Mouse (Mus musculus): ENCODE results near the gene 1700011L22Rik. TPM values are rescaled to one million over a fixed set of nuclear protein-coding genes. Genes with fewer than 3 reads are reported as not detected.

The 1700011L22Rik gene
- not detected in 2 replicates for polyA plus RNA-seq (2015; fragmentation: Nextera tagmentation; extraction: Ambion mirVana)

DNA sequence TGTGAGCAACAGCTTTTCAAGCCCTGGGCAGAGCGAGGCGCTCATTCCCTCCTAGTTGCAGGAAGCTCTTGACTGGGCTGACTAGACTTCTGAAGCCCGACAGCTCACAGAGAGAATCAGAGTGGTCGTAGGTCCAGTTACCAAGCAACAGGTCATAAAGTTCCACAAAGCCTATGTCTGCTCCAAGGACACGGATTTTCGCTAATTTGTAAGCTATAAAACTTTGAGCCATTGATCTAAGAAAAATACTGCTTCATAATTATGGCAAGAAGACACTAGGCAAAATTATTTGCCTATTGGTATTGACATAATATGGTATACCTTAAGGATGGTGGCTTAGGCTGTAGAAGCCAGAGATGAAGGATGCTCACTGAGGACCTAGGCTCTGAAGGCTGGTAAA is at the start of gene 1700011L22Rik:
1700011L22Rik (minus strand) TSS at position 101 of the 400 bp plus-strand sequence.
- DNase-seq (no peak), ATAC-seq (ENCODE audit: low read depth) (no peak)
- Histone ChIP-seq H3K4me1 (replicated peaks) (no peaks in the 10 kb centered on the region), H3K27ac (no peak within 1 kb of the TSS), H3K27me3 (no peaks in the 10 kb centered on the region), H3K4me2 (no peak within 1 kb of the TSS), H3K9me3 (replicated peaks) (no peaks in the 10 kb centered on the region), H3K9ac (no peak within 1 kb of the TSS), H3K36me3 (no peaks in the 10 kb centered on the region), H3K4me3 (replicated peaks) (no peak within 1 kb of the TSS)
- 73% methylated on average over 6 of the region's 6 CpGs for WGBS (ENCODE audit: insufficient replicate concordance)

DNA sequence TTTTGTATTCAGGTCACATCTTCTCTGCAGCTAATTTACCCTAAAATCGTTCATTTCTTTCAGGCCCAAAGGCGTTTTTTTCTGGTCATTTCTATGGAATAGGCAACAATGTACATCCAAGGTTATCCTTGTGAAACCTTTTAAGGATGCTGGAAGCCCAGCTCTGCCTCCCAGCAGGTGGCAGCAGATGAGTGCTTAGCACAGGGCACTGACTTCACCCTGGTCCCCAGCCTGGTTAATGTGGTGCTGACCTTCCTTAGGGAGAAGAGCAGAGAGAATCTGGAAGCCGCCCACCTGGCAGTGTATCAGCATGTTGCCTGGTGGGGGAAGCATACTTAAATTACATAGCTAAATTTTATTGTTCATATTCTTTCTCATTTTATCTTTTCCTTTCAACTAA is 49.4 kb upstream of the 1700011L22Rik start:
- H3K4me1 ChIP-seq (replicated peaks), result peaks cover 23% of the 10 kb centered on the region
- H3K9me3 ChIP-seq (replicated peaks), result no peaks in the 10 kb centered on the region
- no peak overlapping the region for H3K4me2 ChIP-seq
- 0 out of 2 replicates have a peak overlapping the region, but pooled peaks have one; percentile 4 for H3K9ac ChIP-seq
- no peak for ATAC-seq (ENCODE audit: low read depth)
- DNase-seq, result peak; percentile 27
- H3K4me3 ChIP-seq (replicated peaks), result no peak overlapping the region
- no peaks in the 10 kb centered on the region for H3K27me3 ChIP-seq
- no peak overlapping the region for H3K27ac ChIP-seq
- H3K36me3 ChIP-seq, result no peaks in the 10 kb centered on the region
- 43% methylated on average over 3 of the region's 3 CpGs for WGBS (ENCODE audit: insufficient replicate concordance)

DNA sequence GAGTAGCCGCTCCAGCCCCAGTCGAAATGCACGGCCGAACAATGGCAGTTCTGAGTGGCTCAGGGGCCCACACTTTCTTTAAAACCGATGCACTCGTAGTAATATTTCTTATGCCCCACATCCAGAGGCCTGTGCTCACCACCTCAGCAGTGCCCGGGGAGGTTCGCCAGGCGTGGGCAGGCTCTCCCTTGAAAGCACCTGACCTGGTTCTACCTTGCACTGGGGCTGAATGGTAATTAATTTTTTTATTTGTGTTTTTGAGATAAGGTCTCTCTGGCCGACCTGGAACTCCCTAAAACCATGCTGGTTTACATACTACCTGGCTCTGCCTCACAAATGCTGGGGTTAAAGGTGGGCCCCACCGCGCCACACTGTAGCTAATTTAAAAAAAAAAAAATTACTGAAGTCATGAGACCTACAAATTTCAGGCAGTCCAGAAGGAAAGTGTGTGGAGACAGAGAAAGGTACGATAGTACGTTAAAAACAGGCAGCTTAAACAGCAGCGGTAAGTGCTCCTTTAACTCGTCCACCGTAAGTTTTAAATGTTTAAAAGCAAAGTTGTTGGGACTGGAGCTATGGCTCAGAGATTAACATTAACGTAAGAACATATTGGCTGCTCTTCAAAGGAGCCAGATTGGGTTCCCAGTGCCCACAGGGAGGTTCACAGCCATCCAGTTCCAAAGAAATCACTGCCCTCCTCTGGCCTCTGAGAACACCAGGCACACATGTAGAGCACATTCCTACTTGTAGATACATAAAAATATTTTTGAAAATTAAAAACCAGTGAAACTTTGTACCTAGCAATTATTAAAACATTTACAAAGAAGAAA is 47.1 kb upstream of the 1700011L22Rik start:
- WGBS (ENCODE audit: insufficient replicate concordance), result 13% methylated on average over 18 of the region's 18 CpGs
- Histone ChIP-seq H3K36me3 (no peaks in the 10 kb centered on the region), H3K4me1 (replicated peaks) (peaks cover 26% of the 10 kb centered on the region), H3K27me3 (no peaks in the 10 kb centered on the region), H3K4me3 (replicated peaks) (peak overlapping the region; percentile 68), H3K9ac (peak overlapping the region; percentile 79), H3K9me3 (replicated peaks) (no peaks in the 10 kb centered on the region), H3K4me2 (peak overlapping the region; percentile 92), H3K27ac (peak overlapping the region; percentile 84)
- no peak for DNase-seq
- ATAC-seq (ENCODE audit: low read depth), result no peak

DNA sequence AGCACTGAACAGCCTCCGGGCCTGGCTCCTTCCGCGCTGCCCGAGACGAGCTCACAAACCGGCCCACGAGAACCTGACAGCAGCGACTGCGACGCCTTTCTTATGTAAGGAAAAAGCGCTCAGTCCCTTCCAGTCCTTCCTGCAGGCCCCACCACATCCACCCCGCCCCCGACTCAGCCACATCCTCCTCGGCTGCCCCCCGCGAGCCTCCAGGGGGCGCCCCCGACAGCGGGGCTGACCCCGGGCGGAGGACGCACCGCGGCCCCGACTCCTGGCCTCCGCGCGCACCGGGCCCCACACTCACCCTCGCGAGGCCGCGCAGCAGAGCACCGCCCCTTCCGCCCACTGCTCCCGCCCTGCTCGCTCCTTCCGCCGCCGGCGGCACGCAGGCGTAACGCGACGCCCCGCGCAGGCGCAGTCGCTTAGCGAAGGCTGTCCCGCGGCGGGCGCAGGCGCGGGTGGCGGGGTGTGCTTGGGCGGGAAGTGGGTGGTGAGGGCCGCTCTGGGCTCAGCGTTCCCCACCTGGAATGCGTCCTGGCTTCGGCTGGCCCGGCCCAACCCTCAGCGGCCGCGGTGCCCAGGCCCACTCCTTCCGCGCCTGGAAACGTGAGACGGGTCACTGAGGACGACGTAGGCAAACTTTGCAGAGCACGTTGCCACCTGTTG is 46.4 kb upstream of the 1700011L22Rik start, which contains the start of gene Mmaa:
Mmaa (minus strand) TSS at position 328 of the 666 bp plus-strand sequence.
- H3K4me1 ChIP-seq (replicated peaks), result peaks cover 26% of the 10 kb centered on the region
- peak within 1 kb of the TSS; percentile 68 for H3K4me3 ChIP-seq (replicated peaks)
- no peaks in the 10 kb centered on the region for H3K9me3 ChIP-seq (replicated peaks)
- DNase-seq (peak; percentile 94), ATAC-seq (ENCODE audit: low read depth) (peak; percentile 99)
- H3K4me2 ChIP-seq, result peak within 1 kb of the TSS; percentile 92
- no peaks in the 10 kb centered on the region for H3K36me3 ChIP-seq
- WGBS (ENCODE audit: insufficient replicate concordance), result under 1% methylated on average over 68 of the region's 74 CpGs
- peak within 1 kb of the TSS; percentile 79 for H3K9ac ChIP-seq
- H3K27me3 ChIP-seq, result no peaks in the 10 kb centered on the region
- H3K27ac ChIP-seq, result peak within 1 kb of the TSS; percentile 84

DNA sequence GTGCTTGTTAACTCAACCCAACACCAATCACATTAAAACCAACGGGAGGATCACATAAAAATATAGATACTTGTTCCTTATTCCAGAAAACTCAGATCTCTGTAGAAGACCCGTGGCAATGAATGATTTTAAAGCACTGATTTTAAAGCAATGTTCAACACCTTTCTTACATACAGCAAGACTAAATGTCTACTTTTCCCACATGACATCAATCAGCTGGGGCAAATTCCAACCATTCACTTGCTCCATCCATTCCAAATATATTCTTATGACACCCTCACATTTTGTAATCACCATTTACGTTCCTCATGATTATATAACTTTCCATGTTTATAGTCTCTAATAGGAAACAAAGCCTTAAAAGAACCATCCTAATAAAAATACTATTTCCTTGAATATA is 45.5 kb upstream of the 1700011L22Rik start:
- no peak overlapping the region for H3K27ac ChIP-seq
- H3K9ac ChIP-seq, result peak overlapping the region; percentile 79
- DNase-seq, result no peak
- H3K36me3 ChIP-seq, result no peaks in the 10 kb centered on the region
- no peaks in the 10 kb centered on the region for H3K27me3 ChIP-seq
- peak overlapping the region; percentile 92 for H3K4me2 ChIP-seq
- no peak for ATAC-seq (ENCODE audit: low read depth)
- 53% methylated on average over 3 of the region's 3 CpGs for WGBS (ENCODE audit: insufficient replicate concordance)
- peaks cover 26% of the 10 kb centered on the region for H3K4me1 ChIP-seq (replicated peaks)
- no peaks in the 10 kb centered on the region for H3K9me3 ChIP-seq (replicated peaks)
- H3K4me3 ChIP-seq (replicated peaks), result peak overlapping the region; percentile 68

DNA sequence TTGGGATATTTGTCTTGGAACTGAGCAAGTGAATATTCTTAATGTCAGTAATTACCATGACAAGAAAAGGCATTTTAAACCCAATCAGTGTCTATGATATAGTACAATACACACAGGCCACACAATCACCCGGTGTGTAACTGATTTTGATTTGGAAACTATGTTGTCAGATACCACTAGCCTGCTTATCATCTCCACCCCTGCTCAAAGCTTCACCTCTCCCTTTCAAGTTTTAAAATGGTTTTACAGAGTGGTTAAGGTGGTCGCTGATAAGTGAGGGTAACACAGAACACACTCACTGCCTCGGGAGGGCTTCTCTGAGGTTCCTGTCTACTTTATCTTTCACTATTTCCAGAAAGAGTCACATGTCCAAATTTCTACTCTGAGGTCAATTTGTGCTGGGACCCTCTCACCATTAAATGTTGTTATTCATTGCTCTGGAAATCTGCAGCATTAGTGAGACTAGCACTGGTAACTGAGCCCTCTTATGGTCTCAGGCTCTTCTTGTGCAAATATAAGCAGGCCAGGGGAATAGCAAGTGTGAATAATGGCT is 44.4 kb upstream of the 1700011L22Rik start:
- H3K27me3 ChIP-seq, result no peaks in the 10 kb centered on the region
- H3K9ac ChIP-seq, result no peak overlapping the region
- peak overlapping the region; percentile 92; the same call in 1 of the 2 replicates for H3K4me2 ChIP-seq
- H3K4me1 ChIP-seq (replicated peaks), result peaks cover 26% of the 10 kb centered on the region
- no peaks in the 10 kb centered on the region for H3K9me3 ChIP-seq (replicated peaks)
- 18% methylated on average over 3 of the region's 3 CpGs for WGBS (ENCODE audit: insufficient replicate concordance)
- no peaks in the 10 kb centered on the region for H3K36me3 ChIP-seq
- H3K4me3 ChIP-seq (replicated peaks), result no peak overlapping the region
- ATAC-seq (ENCODE audit: low read depth) (no peak), DNase-seq (no peak)
- no peak overlapping the region for H3K27ac ChIP-seq

DNA sequence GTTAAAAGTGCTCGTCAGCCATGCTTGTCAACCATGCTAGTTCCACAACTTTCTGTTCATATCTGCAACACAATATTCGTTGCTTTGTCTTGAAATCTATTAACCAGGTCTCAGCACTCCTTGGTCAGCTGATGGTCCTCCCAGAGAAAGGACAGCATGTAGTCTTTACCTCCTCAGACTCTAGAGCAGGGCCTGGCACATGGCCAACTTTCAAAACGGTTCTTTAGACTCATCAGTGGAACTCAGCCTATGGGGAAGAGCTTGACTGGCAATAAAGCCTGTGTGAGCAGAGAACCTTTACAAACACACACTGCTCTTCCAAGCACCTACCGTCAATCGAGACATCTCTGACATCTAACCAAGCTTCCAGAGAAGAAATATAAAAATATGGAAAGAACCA is 41.2 kb upstream of the 1700011L22Rik start:
- Histone ChIP-seq H3K4me2 (no peak overlapping the region), H3K4me1 (replicated peaks) (peaks cover 15% of the 10 kb centered on the region), H3K27me3 (no peaks in the 10 kb centered on the region), H3K36me3 (no peaks in the 10 kb centered on the region), H3K27ac (no peak overlapping the region), H3K9me3 (replicated peaks) (no peaks in the 10 kb centered on the region), H3K4me3 (replicated peaks) (no peak overlapping the region), H3K9ac (no peak overlapping the region)
- DNase-seq (no peak), ATAC-seq (ENCODE audit: low read depth) (no peak)
- whole genome bisulfite sequencing (ENCODE audit: insufficient replicate concordance), result 70% methylated on average over 5 of the region's 5 CpGs

DNA sequence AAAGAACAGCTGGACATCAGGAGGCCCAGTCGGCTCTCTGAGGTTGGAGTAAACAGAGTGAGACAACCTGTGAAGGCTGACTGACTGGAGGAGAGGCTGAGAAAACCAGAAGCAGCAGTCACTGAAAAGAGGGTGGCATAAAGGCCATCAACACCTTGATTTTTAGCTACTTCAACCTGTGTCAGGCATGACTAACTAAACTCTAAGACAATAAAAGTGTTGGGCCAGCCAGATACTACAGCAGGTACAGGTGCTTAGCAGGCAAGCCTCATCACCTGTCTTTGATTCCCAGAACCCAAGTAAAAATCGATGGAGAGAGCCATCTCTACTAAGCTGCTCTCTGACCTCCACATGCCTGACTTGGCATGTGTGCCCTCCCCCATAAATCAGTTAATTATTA is 40.3 kb upstream of the 1700011L22Rik start:
- ATAC-seq (ENCODE audit: low read depth), result no peak
- H3K36me3 ChIP-seq, result no peaks in the 10 kb centered on the region
- WGBS (ENCODE audit: insufficient replicate concordance), result 47% methylated on average over 2 of the region's 2 CpGs
- no peak overlapping the region for H3K4me2 ChIP-seq
- H3K27ac ChIP-seq, result no peak overlapping the region
- no peaks in the 10 kb centered on the region for H3K27me3 ChIP-seq
- peaks cover 12% of the 10 kb centered on the region for H3K4me1 ChIP-seq (replicated peaks)
- no peak for DNase-seq
- no peak overlapping the region for H3K9ac ChIP-seq
- H3K9me3 ChIP-seq (replicated peaks), result no peaks in the 10 kb centered on the region
- no peak overlapping the region for H3K4me3 ChIP-seq (replicated peaks)

DNA sequence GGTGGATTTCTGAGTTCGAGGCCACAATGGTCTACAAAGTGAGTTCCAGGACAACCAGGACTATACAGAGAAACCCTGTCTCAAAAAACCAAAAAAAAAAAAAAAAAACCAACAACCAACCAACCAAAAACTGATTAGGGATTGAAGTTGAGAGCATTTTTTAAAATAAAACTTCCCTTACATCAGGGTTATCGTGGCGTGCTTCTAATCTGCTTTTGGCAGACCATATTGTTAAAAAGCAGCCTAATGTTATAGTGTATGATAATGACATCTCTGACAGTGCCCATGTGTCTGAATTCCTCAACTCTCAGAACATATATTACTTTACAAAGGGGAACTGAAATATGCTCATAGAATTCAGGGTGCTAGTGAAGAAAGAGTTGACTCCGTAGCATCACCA is 39.9 kb upstream of the 1700011L22Rik start:
- H3K36me3 ChIP-seq, result no peaks in the 10 kb centered on the region
- H3K9ac ChIP-seq, result no peak overlapping the region
- no peaks in the 10 kb centered on the region for H3K27me3 ChIP-seq
- H3K4me3 ChIP-seq (replicated peaks), result no peak overlapping the region
- no peaks in the 10 kb centered on the region for H3K9me3 ChIP-seq (replicated peaks)
- H3K27ac ChIP-seq, result no peak overlapping the region
- peaks cover 8% of the 10 kb centered on the region for H3K4me1 ChIP-seq (replicated peaks)
- WGBS (ENCODE audit: insufficient replicate concordance), result 70% methylated on average over 4 of the region's 4 CpGs
- H3K4me2 ChIP-seq, result no peak overlapping the region
- no peak for DNase-seq
- no peak for ATAC-seq (ENCODE audit: low read depth)

DNA sequence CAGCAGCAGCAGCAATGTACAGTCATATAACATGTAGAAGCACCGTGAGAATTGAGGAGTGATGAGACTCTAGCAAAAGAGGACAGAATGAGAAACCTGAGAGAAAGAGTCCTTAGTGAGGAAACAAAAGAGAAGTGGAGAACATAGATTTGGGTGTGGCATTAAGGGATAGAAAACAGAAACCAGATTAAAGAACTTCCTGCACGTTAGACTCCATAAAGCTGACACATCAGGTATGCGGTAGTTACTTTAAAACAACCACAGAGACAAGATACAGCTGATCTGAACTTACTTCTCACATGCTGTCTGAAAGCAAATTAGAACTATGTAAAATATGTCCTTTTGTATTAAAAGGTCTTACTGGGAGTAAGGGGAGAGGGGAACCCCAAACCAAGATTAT is 38.1 kb upstream of the 1700011L22Rik start:
- no peaks in the 10 kb centered on the region for H3K4me1 ChIP-seq (replicated peaks)
- H3K36me3 ChIP-seq, result no peaks in the 10 kb centered on the region
- H3K9ac ChIP-seq, result no peak overlapping the region
- no peak overlapping the region for H3K4me3 ChIP-seq (replicated peaks)
- WGBS (ENCODE audit: insufficient replicate concordance), result 70% methylated on average over 3 of the region's 3 CpGs
- no peak overlapping the region for H3K27ac ChIP-seq
- H3K9me3 ChIP-seq (replicated peaks), result no peaks in the 10 kb centered on the region
- ATAC-seq (ENCODE audit: low read depth) (no peak), DNase-seq (no peak)
- no peak overlapping the region for H3K4me2 ChIP-seq
- H3K27me3 ChIP-seq, result no peaks in the 10 kb centered on the region

DNA sequence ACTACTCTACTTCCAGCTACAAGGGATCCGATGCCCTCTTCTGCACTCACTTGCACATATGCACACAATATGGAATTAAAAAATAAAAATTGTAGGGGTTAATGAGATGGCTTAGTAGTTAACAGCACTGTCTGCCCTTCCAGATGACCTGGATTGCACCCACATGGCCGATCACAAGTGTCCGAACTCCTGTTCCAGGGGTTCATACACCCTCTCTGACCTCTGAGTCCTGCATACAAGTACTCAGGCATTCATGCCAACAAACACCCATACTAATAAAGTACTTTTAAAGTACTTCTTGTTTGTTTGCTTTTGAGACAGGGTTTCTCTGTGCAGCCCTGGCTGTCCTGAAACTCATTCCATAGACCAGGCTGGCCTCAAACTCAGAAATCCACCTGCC is 36.3 kb upstream of the 1700011L22Rik start:
- Histone ChIP-seq H3K9ac (no peak overlapping the region), H3K27me3 (no peaks in the 10 kb centered on the region), H3K4me3 (replicated peaks) (no peak overlapping the region), H3K4me1 (replicated peaks) (no peaks in the 10 kb centered on the region), H3K4me2 (no peak overlapping the region), H3K9me3 (replicated peaks) (no peaks in the 10 kb centered on the region), H3K36me3 (peaks cover 5% of the 10 kb centered on the region; the same call in 1 of the 2 replicates), H3K27ac (no peak overlapping the region)
- ATAC-seq (ENCODE audit: low read depth), result no peak
- 84% methylated on average over 3 of the region's 3 CpGs for WGBS (ENCODE audit: insufficient replicate concordance)
- DNase-seq, result no peak

All from liver, embryonic 13.5 days (tissue).